Mouse (Mus musculus) CD4-positive, CD25-positive, alpha-beta regulatory T cell, adult 2 months (primary cell): ENCODE measurements around the gene Kncn.

Experiments used
- DNase-seq: peaks from one replicate; pipeline ENCODE4 v3.0.0-alpha.2; 2012; ENCODE audit warnings: low read depth, low spot score

Kncn gene

GRCm38 (mm10) chr4:115936646-115937045 lies 52.4 kb downstream of the Kncn start:
- no peak for DNase-seq

GRCm38 (mm10) chr4:115937061-115937976 lies 53.1 kb downstream of the Kncn start:
- no peak for DNase-seq

GRCm38 (mm10) chr4:115938276-115939160 lies 54.3 kb downstream of the Kncn start:
- no peak for DNase-seq
